Mouse (Mus musculus): ENCODE data around the gene Naa20.

DNA sequence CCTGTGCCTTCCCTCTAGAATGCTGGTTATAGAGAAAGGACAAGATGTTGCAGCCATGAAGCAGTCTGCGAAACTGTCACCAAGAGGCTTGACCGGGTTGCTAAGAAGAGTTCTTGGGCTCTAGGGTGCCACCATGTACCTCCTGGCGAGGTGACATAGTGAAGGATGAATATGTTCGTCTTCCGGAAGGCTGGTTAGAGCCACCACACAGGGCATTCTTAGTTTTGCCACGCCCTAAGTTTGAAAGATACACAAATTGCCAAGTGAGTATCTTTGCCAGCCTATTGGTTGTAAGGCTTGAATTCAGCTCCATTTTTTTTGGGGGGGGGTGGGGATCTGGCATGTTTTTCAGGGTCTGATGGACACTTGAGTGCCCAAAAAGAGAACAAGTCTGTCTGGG, 56.2 kb downstream of the Naa20 start:
- TF ChIP-seq POLR2A (IDR thresholded peaks at IDR 0.05; ENCODE audit: extremely low read depth, insufficient read depth, low read length) (no peak), CTCF (IDR thresholded peaks at IDR 0.05; ENCODE audit: low read depth, low read length) (no peak)

Measured in liver, adult 2 months (tissue).